Mouse (Mus musculus) neutrophil, adult 5-6 weeks (primary cell): ENCODE results near the gene Fam207a. TPM values are rescaled to one million over a fixed set of nuclear protein-coding genes. Genes with fewer than 3 reads are reported as not detected.

ENCODE experiments used
- ATAC-seq: fragments of 151-379, 151-347 bp; 2 replicates; pipeline ENCODE4 v1.8.0; 2017; ENCODE audit warnings: mild to moderate bottlenecking, moderate TSS enrichment; ENCODE audit not compliant: insufficient number of reproducible peaks, poor library complexity, low FRiP score, severe bottlenecking; ENCODE audit errors: extremely low read depth
- total RNA-seq: library from RNA; stranded (forward); fragments of 200-1000 nt; gene quantifications from 2 replicates; pipeline ENCODE4 v1.2.3, GENCODE M21; 2017

The Fam207a gene
- total RNA-seq = 23.3 and 29.5 TPM in 2 replicates

DNA sequence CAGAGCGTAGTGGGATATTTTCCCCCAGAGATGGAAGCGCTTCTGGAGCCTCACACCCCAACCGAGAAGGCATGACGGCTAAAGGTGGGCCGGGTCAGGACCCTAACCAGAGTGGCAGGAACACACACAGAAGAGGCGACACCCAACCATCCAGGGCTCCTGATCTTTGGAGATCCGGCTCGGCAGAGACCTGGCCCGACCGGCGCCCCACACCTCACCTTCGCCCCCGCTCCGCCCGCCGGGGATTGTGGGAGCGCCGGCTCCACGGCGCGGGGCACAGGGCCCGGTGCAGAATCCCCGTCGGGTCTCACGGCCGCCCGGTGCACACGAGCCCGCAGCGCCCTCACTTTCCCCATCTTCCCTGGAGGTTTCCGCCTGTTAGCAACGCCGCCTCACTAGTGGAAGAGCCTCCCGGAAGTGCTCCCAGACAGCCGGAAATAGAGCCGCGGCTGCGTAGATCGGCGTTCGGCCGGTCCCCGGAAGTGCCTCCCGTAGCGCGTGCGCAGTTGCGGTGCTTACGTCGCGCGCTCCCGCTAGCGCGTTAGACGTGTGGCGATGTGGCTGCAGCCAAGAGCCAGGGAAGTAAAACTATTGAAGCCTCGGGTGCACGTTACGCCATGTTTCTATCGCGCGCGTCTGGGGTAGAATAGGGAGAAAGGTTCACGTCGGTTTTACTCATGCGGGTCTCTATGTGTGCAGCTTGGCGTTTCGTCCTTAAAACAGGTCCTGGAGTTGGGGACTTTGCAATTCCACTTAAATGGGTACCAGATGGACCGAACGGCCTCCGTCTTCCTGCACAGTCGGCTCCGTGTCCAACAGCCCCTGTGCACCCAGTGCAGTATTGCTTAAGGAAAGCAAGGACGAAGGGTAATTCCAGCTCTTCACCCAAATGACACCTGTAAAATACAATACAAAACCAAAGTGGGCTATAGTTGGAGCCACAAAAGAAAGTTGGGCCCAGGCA, at the start of gene Fam207a:
Gene Fam207a, minus strand, starts transcription at position 401 of the 964 bp plus-strand sequence.
- ATAC-seq = peak; percentile 80

DNA sequence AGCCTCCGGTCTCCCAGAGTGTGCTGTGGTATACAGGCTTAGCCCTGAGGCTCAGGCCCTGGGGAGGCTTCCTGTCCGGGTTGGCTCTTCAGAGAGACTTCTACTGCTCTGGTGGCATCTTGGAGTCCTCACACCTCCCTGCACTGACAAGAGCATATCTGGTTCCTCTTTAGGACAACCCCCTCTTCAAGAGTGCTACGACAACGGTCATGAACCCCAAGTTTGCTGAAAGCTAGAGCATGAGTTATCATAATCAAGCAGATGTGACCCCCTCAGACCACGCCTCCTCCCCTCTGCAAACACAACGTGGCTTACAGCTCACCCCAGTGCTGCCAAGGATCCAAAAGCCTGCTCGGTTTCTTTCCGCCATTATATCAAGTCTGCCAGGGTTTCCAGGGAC, 49.4 kb upstream of the Fam207a start:
- no peak for ATAC-seq

DNA sequence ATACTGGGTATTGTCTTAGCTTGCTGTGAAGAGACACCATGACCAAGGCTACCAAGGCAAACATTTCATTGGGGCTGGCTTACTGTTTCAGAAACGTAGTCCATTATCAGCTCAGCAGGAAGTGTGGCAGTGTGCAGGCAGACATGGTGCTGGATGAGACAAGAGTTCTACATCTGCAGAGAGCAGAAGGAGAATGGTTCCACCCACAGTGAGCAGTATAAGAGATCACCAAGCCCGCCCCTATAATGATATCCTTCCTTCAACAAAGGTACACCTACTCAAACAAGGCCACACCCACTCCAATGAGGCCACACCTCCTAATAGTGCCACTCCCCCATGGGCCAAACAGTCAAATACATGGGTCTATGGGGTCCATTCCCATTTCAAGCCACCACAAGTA, 45.9 kb upstream of the Fam207a start:
- ATAC-seq = no peak

DNA sequence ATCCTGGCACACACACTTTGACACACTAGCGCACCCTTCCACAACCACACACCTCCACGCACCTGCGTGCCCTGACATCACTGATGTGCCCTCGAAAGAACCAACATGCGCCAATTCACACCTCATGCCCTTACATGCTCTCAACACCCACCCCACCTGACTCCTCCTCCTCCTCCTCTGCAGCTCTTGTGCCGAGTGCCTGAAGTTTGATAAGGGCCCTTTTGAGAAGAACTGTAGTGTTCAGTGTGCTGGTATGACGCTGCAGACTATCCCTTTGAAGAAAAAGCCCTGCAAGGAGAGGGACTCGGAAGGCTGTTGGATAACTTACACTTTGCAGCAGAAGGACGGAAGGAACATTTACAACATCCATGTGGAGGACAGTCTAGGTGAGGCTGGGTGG, 45.2 kb upstream of the Fam207a start:
- no peak for ATAC-seq

DNA sequence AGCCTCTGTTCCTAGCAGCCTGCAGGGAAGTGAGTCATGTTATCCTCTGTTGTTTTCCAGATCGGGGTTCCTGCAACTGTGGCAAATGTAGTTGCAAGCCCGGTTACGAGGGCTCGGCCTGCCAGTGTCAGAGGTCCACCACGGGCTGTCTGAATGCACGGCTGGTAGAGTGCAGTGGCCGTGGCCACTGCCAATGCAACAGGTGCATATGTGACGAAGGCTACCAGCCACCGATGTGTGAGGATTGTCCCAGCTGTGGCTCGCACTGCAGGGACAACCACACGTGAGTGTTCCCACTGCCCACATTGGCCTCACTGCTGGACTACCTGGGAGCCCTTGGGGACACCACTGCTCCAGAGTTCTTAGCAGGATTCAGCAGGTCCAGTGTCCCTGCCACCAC, 44.5 kb upstream of the Fam207a start:
- ATAC-seq = no peak

DNA sequence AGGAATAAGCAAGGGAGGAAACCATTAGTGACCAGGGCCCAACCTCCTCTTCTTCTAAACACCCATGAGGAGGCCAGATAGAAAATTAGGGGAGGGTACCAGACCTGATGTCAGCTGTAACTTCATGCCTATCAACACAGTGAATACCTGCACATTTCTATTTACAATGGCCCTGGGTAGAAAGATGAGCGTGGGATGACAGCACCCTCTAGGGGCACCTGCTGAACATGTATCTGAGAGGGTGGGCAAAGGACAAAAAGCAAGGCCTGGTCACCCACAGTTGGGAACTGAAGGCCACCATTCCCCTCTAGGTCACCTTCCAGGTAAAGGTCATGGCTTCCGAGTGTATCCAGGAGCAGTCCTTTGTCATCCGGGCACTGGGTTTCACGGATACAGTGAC, 42.1 kb upstream of the Fam207a start:
- ATAC-seq = no peak

DNA sequence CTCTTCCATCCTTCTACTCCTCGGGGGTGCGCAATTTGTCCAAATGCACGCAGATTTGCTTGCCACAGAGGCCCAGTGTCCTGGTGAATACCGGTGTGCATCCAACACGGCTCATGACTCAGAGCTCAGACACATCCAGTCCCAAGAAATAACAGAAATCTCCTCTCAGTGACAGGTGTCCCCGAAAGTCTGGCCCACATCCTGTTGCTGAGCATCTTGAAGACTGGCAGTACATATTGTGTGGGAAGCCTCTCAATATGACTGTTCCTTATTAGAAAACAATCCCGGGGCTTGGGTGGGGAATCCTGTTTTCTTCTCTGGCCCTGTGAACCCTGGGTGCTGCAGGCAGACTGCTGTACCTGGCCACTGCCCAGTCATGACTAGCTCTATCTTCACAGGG, 41.0 kb upstream of the Fam207a start:
- no peak for ATAC-seq

DNA sequence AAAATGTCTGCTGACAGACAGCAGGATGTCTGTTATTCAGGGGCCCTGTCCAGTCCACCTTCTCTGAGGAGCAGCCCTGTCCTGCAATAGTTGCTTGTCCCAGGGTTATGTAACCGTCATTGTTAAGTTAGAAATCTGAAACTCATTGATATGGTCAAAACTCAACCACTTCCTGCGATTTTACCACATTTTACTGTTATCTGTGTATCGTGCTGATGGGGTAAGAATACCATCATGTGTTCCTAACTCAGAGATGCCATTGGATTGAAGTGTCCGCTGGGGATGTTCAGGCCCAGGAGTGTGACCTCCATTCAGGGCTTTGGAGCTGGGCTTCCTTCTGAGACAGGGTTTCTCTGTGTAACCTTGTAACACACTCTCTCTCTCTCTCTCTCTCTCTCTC, 39.3 kb upstream of the Fam207a start:
- no peak for ATAC-seq

DNA sequence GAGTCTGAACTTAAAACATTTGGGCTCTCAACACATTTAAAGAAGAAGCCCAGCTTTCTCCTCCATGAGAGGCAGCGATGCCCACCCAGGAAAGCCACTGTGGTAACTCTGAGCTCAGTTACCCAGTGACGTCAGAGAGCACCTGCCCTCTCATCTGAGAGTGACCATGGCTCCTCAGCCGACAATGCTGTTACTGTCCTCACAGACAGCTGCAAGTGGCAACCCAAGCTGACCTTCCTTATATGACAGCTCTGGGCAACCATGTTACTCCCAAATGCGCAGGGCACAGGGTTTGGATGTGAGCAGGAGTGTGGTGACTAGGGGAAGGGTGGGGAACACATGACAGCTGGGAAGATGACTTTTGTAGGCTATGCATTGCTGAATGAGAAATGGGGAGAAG, 37.7 kb upstream of the Fam207a start:
- ATAC-seq = no peak

DNA sequence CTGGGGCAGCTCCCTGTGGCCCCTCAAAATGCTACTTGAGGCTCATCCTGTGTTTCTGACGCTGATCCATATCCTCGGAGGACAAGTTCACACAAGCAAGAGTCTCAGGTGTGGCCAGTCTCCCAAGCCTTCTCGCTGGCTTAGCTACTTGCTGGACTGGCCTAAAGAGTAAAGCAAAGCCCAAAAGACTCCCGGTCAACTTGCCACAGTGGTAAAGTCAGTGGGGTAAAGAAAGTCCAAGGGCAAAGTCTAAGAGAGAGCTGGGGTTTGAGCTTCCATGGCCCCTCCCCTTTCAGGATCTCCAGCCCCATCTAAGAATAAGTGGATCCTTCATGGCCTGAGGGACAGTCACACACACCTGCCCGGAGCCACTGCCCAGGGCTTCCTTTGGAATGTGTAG, 36.6 kb upstream of the Fam207a start:
- ATAC-seq = no peak

DNA sequence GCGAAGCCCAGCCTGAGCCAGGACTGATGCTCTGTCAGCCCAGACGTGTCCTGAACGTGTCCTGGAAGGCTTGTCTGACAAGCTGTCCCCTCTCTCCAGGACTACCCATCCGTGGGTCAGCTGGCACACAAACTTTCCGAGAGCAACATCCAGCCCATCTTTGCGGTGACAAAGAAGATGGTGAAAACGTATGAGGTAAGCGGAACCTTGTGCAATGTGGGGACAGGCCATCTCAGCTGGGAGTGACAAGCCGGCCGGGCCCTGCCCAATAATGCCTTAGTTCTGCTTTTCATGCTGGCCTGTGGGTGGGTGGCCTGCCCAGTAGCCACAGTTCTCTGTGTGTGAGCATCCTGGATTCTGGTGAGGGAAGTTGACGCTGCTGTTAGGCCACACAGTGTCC, 35.3 kb upstream of the Fam207a start:
- ATAC-seq = peak; percentile 93

DNA sequence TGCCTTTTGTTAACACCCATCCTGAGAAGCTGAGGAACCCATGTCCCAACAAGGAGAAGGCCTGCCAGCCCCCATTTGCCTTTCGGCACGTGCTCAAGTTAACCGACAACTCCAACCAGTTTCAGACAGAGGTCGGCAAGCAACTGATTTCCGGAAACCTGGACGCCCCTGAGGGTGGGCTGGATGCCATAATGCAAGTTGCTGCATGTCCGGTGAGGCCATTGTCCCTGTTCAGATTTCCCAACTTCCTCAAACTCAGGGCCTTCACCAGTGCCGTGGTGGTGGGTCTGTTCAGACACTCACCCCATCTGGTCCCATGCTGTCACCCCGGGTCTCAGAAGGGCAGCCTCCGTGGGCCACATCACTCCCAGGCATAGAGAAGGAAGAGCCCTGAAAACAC, 33.0 kb upstream of the Fam207a start:
- no peak for ATAC-seq

DNA sequence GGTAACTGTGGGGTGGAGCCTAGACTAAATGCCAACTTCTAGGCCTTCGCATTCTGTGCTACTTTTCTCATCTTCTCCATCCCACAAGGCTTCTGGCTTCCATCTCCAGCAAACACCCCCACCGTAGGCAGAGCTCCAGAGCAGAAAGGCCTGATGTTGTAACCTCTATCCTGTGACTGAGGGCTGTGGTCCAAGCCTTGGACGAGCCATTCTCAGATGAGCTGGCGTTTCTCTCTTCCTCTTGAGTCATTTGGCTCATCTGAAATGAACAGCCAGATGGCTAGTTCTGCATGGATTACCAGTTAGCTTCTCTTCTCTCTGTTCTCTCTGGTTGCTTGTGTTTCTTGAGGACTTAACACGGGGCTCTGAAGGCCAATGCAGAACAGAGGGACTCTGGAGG, 29.3 kb upstream of the Fam207a start:
- ATAC-seq = peak; percentile 50

DNA sequence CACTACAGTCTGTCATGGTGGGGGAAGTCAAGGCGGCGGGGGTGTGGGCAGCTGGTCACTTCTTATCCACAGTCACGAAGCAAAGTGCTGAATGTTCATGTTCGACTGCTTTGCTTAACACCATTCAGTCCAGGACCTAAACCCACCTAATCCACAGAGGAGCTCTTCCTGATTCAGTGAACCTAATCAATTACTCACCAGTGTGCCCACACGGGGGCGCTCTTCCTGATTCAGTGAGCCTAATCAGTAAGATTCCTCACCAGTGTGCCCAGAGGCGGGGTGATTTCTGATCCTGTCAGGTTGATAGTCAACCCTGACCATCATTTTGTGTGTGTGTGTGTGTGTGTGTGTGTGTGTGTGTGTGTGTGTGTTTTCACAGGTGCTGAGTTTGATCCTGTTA, 27.6 kb upstream of the Fam207a start:
- ATAC-seq = peak; percentile 31; the same call in 1 of the 2 replicates

DNA sequence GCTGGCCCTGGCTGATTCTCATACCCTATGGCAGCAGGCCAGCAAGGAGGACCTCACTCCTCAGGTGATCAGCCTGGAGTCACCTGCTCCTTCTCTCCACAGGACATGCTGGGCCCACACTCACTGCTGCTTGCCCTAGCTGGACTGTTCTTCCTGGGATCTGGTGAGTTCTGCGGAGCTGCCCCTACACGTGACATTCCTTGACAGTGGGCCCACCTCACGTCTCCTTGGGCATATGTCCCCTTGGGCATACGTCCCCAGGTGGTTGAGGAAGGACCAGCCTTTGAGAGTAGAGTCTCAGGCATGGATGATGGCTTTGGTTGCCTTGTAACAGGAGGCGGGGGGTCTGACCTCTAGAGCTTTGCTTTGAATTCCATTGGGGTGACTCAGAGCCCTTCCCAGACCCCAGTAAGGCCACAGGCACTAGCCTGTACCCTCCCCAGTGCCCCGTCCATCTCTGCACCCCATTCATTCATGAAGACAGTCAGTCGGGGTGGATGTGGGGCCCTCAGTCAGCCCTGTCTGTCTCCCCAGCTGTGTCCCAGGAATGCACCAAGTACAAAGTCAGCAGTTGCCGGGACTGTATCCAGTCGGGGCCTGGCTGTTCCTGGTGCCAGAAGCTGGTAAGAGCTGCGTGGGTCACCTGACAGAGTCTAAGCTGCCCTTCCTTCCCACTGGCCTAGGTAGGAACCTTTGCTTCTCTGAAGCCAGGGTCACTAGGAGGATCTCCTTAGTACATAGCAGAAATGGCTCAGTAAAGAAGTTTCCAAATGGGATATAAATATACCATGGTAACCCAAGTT, 26.5 kb upstream of the Fam207a start:
- ATAC-seq = no peak

DNA sequence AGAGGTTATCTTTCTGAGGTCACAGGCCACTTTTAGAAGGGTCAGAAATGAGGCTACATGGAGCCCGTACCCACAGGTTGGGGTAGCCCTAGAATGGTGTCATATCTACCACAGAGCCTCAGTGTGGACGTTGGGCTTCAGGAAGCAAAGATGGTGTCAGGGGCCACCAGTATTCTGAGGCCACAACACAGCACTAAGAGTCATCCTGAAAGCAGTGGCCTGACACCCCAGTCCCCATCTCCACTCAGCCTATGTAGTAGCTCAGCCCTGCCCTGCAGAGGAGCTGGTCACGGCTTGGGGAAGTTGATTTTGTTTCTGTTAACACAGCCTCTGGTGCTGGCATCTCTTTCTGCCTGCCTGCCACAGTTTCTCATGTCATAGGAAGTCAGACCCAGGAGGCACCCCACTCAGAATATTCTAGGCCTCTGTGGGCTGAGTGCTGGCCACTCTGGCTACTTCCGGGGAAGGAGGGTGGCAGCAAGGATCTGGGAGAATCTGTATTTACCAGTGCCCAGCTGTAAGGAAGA, 25.1 kb upstream of the Fam207a start:
- peak; percentile 4; the same call in 1 of the 2 replicates for ATAC-seq

DNA sequence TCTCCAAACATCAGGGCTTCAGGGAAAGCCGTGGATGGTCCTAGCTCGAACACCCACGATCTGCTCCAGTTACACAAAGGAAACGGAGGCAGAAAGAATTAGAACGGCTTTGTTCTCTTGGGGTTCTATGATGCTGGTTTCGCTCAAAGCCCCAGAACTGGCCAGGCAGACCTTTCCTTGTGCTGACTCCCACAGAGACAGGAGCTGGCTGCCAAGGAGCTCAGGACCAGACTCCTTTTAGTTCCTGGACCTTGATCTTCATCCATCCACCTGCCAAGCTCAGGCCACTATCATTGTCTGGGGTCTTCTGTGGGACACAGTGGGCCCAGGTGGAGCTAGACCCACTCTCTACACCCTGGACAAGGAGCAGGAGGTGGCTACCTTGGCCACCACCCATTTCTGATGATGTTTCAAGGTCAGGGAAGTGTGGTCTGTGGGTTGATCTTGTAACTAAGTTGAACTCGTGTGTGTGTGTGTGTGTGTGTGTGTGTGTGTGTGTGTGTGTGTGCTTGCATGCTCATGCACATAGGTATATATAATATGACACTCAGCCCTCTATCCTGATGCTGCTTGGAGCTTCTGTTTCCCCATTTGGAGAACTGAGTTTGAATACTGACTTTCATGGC, 23.8 kb upstream of the Fam207a start:
- no peak for ATAC-seq

DNA sequence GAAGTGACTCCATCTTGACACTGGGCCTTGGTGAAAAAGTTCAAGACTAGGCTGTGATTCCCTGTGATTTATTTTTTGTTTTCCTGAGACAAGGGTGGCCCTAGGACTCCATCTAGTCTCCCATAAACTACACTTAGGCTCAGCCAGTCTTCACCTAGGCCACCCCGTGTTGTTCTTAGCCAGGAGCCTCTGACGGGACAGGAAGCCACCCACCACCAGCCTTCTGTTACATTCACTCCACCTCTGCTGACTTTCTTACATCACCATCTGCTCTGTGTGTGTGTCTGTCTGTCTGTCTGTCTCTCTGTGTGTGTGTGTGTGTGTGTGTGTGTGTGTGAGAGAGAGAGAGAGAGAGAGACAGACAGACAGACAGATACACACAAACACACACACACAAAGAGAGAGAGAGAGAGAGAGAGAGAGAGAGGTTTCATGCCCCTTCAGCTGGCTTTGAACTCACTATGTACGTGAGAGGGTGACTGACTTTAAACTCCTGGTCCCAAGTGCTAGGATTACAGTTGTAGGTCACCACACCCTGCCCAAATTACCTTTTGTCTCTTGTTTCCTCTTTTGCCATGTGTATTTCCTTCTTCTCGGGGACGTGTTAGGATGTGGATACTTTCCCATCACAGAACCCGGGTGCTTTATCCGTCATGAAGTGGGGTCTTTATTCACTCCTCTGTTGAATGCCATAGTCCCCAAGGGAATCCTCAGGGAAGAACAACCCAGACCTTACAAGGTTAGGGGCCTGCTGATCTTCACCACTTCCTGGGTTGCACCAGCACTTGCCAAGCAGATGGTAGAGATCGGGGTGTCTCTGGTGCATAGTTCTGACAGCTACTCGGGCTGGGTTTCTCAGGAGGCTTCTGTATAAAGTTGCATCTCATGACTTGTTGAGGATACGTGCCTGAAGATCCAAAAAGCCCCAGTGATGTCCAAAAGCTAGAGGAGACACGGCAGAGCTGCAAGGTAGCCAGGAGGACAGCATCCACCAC, 21.9 kb upstream of the Fam207a start:
- no peak for ATAC-seq
